Mouse (Mus musculus) heart, postnatal 0 days (tissue): ENCODE data around the gene Runx3. TPM values are rescaled to one million over a fixed set of nuclear protein-coding genes. Genes with fewer than 3 reads are reported as not detected.
A peak's percentile ranks its signal among the peaks of the same experiment; 100 is the strongest.

Experiments used
- ATAC-seq: fragments of 200-750 bp; cut with Nextera tagmentation; 2 replicates; pipeline ENCODE4 v1.8.0; 2017; ENCODE audit warnings: low read depth, moderate number of reproducible peaks, moderate library complexity; ENCODE audit not compliant: insufficient read depth
- DNase-seq: peaks from one replicate; pipeline ENCODE4 v3.0.0-alpha.2; 2016; ENCODE audit warnings: low spot score
- H3K27ac ChIP-seq: fragments of 300-500 bp; sonication (generic); 2 replicates; pipeline ENCODE4 v1.5.1; 2014; ENCODE audit warnings: low read depth, mild to moderate bottlenecking
- H3K27me3 ChIP-seq: fragments of 300-500 bp; sonication (generic); 2 replicates; pipeline ENCODE4 v1.6.1; 2014; ENCODE audit warnings: low read length, mixed read lengths; ENCODE audit not compliant: control insufficient read depth, insufficient read depth
- H3K36me3 ChIP-seq: fragments of 300-500 bp; sonication (generic); replicated peaks from 2 replicates; pipeline ENCODE4 v1.6.1; 2014; ENCODE audit warnings: low read length, mixed read lengths; ENCODE audit not compliant: control insufficient read depth, insufficient read depth
- H3K4me1 ChIP-seq: fragments of 300-500 bp; sonication (generic); 2 replicates; pipeline ENCODE4 v1.6.1; 2014; ENCODE audit warnings: antibody characterized with exemption; ENCODE audit not compliant: control insufficient read depth, insufficient read depth
- H3K4me2 ChIP-seq: fragments of 300-500 bp; sonication (generic); 2 replicates; pipeline ENCODE4 v1.6.1; 2014; ENCODE audit warnings: low read depth, mild to moderate bottlenecking, low read length, moderate library complexity
- H3K4me3 ChIP-seq: fragments of 300-500 bp; sonication (generic); 2 replicates; pipeline ENCODE4 v1.5.1; 2014; ENCODE audit warnings: low read depth, low read length
- H3K9ac ChIP-seq: fragments of 300-500 bp; sonication (generic); replicated peaks from 2 replicates; pipeline ENCODE4 v1.6.1; 2014; ENCODE audit warnings: low read depth, low read length, mixed read lengths
- H3K9me3 ChIP-seq: fragments of 300-500 bp; sonication (generic); replicated peaks from 2 replicates; pipeline ENCODE4 v1.6.1; 2016; ENCODE audit warnings: low read length; ENCODE audit not compliant: control insufficient read depth
- CTCF ChIP-seq: IDR thresholded peaks from 2 replicates; pipeline ENCODE4 v1.5.1; 2016; ENCODE audit warnings: antibody characterized with exemption, control low read depth, low read depth
- EP300 ChIP-seq: IDR thresholded peaks from 2 replicates; pipeline ENCODE4 v1.6.1; 2016; ENCODE audit warnings: antibody characterized with exemption, low read depth
- WGBS: fragments of 180-500 bp; shearing (Covaris S2); extraction: QIAGEN DNeasy Blood & Tissue Kit; methylation state at CpG from one replicate; pipeline ENCODE4 v1.1.7; 2014; 5-methylcytosine and 5-hydroxymethylcytosine counted together
- polyA plus RNA-seq: library from polyadenylated mRNA; unstranded; fragments of >200 nt; fragmentation: Nextera tagmentation; extraction: Ambion mirVana; gene quantifications from 2 replicates; pipeline ENCODE4 v1.2.1, GENCODE M21; 2015
- total RNA-seq: library from RNA; depleted of rRNA; stranded (reverse); fragments of >200 nt; gene quantifications from 2 replicates; pipeline ENCODE4 v1.2.3, GENCODE M21; 2014; ENCODE audit warnings: low replicate concordance

The Runx3 gene
- total and polyA plus RNA-seq, 2 experiments from 2014 or later = 0.07 to 0.11 TPM

- no peak overlapping the region for H3K4me3 ChIP-seq
Observed at GRCm38 (mm10) chr4:135140647-135141515, 20.4 kb downstream of the Runx3 start.

GRCm38 (mm10) chr4:135141720-135142119, 21.3 kb downstream of the Runx3 start:
- H3K9me3 ChIP-seq = no peaks in the 10 kb centered on the region
- no peak overlapping the region for H3K9ac ChIP-seq
- H3K4me2 ChIP-seq = no peak overlapping the region
- no peaks in the 10 kb centered on the region for H3K4me1 ChIP-seq
- H3K4me3 ChIP-seq = no peak overlapping the region
- H3K36me3 ChIP-seq = no peaks in the 10 kb centered on the region
- TF ChIP-seq EP300 (no peak), CTCF (no peak)
- ATAC-seq (no peak), DNase-seq (no peak)
- H3K27me3 ChIP-seq = peaks cover 96% of the 10 kb centered on the region
- no peak overlapping the region for H3K27ac ChIP-seq
- WGBS = 4% methylated on average over 11 of the region's 13 CpGs

More at GRCm38 (mm10) chr4:135140647-135141515, 20.4 kb downstream of the Runx3 start:
- peaks cover 89% of the 10 kb centered on the region for H3K27me3 ChIP-seq
- H3K4me2 ChIP-seq = no peak overlapping the region
- ATAC-seq (no peak), DNase-seq (no peak)
- no peaks in the 10 kb centered on the region for H3K9me3 ChIP-seq
- TF ChIP-seq EP300 = no peak
- no peak for TF ChIP-seq CTCF
- no peak overlapping the region for H3K9ac ChIP-seq
- no peak overlapping the region for H3K27ac ChIP-seq
- WGBS = 1% methylated on average over 25 of the region's 25 CpGs
- no peaks in the 10 kb centered on the region for H3K4me1 ChIP-seq
- no peaks in the 10 kb centered on the region for H3K36me3 ChIP-seq

- Histone ChIP-seq H3K27me3 (peaks cover 98% of the 10 kb centered on the region), H3K9me3 (no peaks in the 10 kb centered on the region), H3K4me3 (no peak overlapping the region), H3K9ac (no peak overlapping the region), H3K4me2 (no peak overlapping the region), H3K4me1 (no peaks in the 10 kb centered on the region), H3K36me3 (no peaks in the 10 kb centered on the region), H3K27ac (no peak overlapping the region)
- TF ChIP-seq CTCF = no peak
- no peak for DNase-seq
- ATAC-seq = no peak
- WGBS = 25% methylated on average over 15 of the region's 15 CpGs
Observed at GRCm38 (mm10) chr4:135146734-135147133, 26.3 kb downstream of the Runx3 start.

- Histone ChIP-seq H3K4me3 (no peak overlapping the region), H3K9me3 (no peaks in the 10 kb centered on the region), H3K36me3 (no peaks in the 10 kb centered on the region), H3K4me2 (no peak overlapping the region), H3K27ac (no peak overlapping the region), H3K4me1 (no peaks in the 10 kb centered on the region), H3K9ac (no peak overlapping the region), H3K27me3 (peaks cover 98% of the 10 kb centered on the region)
- DNase-seq (no peak), ATAC-seq (no peak)
- TF ChIP-seq EP300 (no peak), CTCF (no peak)
- WGBS = 13% methylated on average over 7 of the region's 7 CpGs
Observed at GRCm38 (mm10) chr4:135148660-135149059, 28.2 kb downstream of the Runx3 start.

GRCm38 (mm10) chr4:135150031-135150801, 29.8 kb downstream of the Runx3 start:
- TF ChIP-seq EP300 = no peak
- TF ChIP-seq CTCF = peak; percentile 69
- H3K9ac ChIP-seq = no peak overlapping the region
- no peaks in the 10 kb centered on the region for H3K4me1 ChIP-seq
- peak; percentile 37 for DNase-seq
- H3K27me3 ChIP-seq = peaks cover 100% of the 10 kb centered on the region
- H3K4me2 ChIP-seq = no peak overlapping the region
- no peak overlapping the region for H3K27ac ChIP-seq
- no peak overlapping the region for H3K4me3 ChIP-seq
- peak; percentile 47; the same call in 1 of the 2 replicates for ATAC-seq
- no peaks in the 10 kb centered on the region for H3K9me3 ChIP-seq
- H3K36me3 ChIP-seq = no peaks in the 10 kb centered on the region
- 8% methylated on average over 32 of the region's 32 CpGs for WGBS
